Mouse (Mus musculus): ENCODE measurements around the gene 6430628N08Rik.

6430628N08Rik gene

DNA sequence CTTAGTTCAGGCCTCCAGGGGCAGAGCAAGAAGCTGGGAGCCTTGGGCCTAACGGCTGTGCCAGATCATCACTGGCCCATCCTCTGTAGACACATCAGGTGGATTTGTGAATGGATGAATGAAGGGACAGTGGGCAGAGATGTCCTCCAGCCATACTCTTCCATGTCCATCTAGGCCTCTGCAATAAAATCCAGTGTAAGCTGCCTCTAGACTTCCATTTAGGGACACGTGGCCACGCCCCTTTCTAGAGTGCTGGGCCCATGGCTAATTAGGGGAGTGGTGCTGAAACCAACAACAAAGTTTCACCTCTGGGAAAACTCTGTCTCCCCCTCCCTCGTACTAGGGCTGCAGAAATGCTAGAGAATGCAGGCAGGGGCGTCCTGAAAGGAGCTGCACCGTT, 399 bp upstream of the 6430628N08Rik start:
- no peak for DNase-seq

DNA sequence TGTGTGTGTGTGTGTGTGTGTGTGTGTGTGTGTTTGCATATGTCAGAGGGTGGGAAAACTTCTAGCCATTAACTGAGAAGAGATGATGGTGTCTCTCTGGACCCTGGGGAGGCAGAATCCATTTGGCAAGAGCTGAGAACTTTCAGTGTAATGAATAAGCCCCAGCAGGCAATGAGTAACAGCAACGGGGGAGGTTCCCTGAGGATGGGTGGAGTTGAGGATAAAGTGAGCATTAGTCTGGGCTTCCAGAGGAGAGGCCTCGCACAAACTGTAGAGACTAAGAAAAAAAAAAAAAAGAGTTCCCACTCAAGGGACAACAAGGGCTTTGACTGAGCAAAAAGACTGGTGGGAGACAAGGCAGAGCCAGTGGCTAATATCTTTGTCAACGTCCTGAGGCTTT, 3.8 kb downstream of the 6430628N08Rik start:
- no peak for DNase-seq

DNA sequence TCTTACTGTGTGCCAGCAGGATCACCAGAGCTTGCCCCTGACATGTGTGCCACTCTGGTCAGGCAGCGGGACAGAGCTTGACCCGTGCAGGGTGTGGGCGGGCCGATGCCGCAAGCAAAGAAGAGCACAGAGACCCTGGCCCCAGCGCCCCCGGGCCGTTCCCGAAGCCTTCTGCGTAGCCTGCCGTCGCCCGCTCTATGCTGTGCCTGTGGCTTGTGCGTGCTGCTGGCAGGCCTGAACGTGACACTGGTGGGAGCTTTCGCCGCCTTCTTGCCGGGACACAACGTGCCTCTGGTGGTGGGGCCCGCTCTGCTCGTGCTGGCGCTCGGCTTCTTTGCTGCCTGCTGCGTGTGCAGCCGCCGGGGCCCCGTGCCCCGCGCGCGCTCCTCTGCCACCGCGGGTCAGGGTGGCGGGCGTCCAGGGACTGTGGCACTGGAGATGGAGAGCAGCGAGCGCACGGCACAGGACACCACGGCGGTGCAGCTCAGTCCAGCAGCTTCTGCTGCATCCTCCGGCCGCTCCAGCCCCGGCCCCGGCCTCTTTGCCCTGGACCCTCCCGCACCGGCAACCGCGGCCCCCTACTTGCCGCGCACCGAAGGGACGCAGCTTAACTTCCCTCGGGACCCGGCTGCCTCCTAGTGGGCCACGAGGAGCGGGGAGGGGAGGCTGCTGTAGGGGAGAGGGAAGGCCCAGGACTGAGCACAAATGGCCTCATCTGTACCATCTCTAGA, 7.6 kb downstream of the 6430628N08Rik start:
- DNase-seq, result no peak

DNA sequence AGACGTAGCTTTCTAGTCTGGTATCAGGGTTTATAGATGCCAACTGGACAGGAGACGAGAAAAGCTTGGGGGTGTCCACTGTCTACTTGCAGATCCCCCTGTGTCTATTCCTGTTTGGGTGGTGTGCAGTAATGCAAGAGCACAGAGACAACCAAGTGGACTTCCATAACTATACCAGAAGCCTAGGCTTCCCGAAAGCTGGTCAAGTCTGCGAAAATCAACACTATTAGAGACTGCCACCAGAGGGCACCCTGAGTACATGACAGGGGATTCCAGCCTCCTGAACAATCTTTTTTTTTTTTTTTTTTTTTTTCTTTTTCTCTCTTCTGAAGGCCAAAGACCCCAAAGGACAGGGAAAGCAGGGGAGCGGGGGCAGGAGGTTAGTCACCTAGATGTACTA, 12.4 kb downstream of the 6430628N08Rik start:
- DNase-seq, result peak; percentile 67 to 74

DNA sequence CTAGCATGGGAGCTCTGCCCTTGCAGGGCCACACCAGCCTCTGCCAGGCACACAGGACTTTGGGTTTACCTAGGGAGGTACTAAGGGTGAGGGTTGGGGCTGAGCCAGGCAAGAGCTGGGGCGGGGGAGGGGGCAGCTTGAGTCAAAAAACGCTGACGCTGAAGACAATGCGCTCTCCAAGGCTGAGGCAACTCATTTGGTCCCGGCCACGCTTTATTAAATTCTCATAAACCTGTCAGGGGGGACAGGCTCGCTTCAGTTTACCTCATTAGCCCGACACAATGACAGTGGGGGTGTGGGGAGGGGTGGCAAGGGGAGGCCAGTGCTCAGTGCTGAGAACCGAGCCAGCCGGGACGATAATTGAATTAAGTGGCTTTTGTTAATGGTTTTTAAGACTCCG, 13.9 kb downstream of the 6430628N08Rik start:
- no peak for DNase-seq

DNA sequence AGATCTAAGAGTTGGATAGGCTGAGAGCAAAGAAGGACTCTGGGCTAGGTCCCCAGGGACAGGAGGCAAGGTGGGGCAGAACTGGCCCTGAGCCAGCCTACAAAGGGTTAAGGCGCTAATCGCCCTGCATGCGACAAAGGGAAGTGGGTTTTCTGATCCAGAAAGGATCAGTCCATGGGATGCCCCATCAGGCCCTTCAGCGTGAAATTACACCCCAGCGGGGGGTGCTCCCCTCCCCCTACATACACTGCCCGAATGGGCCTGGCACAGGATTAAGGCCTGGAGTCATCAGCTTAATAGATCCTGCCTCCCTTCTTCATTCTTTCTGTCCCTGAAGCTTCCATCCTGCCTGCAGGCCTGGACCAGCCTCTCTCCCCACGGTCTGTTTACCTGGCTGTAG, 15.2 kb downstream of the 6430628N08Rik start:
- no peak for DNase-seq

DNA sequence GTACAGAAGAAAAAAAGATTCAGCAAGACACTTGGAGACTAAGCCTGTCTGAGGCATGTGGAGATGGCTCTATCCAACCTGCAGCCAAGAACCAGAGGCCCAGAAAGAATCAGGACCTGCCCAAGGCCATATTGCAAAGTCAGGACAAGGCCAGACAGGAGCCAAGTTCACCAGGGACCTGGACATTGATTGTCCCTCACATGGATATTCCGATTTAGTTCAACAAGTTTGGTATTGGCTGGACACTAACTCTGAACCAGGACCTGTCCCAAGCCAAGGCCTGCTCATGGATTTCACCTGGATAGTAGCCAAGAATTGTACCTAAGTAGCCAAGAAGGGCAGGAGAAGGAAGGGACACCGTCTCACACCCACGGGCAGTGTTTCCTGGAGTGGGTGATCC, 16.3 kb downstream of the 6430628N08Rik start:
- DNase-seq, result no peak

DNA sequence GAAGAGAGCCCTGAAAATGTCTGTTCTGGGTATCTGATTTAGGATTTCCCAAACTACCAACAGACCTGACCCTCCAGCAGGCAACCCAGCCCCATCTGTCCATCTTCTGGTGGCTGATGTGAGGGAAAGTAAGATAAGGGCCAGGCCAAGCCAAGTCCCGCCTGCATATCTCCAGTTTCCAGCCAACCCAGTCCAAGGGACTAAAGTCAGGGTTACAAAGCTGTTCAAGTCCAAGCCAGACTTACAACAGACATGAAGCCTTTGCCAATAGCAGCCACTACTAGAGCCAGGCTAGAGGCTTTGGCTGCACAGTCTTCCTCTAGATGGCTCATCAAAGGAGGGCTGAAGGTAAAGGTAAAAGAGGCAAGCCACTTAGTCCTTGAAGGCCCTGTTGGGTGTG, 17.5 kb downstream of the 6430628N08Rik start:
- DNase-seq, result no peak

DNA sequence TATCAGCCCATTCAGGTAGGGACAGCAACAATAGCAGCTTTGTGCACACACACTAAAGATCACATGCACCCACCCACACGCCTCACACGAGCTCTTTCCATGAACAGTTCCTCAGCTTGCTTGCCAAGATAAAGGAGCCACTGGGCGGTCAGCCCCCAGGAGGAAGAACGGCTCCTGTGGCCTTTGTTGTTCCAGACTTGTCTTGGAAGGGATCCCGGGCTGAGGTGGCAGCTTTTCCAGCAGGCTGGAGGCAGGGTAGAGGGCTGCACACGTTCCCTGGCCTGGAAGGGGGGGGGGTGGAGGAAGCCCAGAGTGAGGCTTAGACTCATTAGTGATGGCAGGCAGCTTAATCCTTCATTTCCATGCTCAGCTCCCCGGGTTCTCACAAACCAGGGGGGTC, 18.2 kb downstream of the 6430628N08Rik start:
- peak in 1 of 2 experiments; percentile 28 for DNase-seq

DNA sequence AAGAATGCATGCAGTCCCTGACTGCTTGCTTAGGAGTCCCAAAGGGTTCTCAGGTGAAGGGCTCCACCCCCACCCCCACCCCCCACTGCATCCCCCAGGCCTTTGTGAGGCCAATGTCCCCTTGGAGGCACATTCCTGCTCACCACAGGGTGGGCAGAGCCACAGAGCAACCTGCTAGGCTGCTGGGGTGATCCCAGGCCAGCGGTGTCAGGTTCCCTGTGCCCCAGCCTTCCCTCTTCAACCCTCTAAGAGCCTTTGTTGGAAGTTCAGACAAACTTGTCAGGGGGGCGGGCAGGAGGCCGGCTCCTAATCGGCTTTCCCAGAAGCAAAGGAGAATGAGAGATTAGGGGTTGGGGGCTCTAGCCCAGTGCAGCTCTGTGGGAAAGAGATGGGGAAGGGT, 21.1 kb downstream of the 6430628N08Rik start:
- peak in 1 of 2 experiments; percentile 14 for DNase-seq

DNA sequence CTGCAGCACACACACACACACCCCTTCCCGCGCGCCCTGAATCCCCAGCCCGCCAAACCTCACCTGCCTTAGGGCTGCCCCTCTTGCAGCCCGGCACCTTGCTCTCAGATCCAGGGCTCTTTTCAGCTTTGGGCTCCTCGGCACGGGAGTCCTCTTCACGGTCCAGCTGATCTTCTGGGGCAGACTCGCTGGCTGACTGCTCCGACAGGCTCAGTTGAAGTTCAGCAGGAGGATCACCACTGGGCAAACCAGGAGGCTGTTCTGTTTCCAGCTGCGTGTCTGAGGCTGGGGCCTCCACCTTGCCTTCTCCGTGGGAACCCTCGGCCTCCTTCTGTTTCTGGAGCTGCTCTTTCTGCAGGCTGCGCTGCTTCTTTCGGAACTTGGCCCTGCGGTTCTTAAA, 29.4 kb downstream of the 6430628N08Rik start:
- DNase-seq, result no peak

DNA sequence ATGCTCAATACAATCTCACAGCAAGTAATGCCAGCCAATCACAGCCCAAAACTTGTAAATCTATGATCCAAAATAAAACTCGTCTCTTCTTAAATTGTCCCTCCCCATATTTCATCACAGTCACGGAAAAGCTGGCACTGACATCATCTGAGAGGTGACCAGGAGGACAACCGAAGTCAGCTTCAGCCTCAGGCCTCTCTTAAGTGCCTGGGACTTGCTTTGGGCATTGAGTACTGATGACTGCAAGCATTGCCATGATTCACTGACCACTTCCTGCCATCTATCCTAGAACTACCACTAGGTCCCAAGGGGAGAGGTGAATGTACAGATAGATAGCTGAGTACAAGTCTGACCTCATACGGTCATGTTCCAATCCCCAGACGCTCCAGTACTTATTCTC, 32.2 kb downstream of the 6430628N08Rik start:
- no peak for DNase-seq

DNA sequence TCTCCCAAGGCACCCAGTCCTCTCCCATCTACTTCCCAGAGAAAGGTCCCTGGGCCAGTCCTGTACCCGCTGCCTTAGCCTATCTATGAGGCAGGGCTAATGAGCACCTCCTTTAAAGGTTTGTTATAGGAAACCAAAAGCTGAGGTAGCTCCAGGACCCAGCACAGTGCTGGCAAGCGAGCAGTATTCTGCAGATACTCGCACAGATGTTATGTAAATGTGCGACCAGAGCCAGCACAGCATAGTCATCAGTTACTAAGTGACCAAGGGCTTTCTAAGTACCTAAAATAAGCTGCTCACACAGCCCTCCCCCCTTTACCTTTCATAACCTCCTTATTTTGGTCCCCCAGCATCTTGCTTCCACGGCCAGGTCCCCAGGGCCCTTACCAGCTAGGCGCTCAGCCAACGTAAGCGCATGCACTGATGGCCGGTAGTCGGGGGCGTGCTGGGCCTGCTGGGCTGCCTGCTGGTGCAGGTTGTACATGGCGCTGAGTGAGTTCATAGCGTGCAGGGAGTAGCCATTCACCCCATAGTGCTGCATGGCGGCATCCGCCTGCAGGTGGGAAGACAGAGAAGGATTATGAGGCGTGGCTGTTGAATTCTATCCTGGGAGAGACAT, 32.9 kb downstream of the 6430628N08Rik start:
- DNase-seq, result no peak

DNA sequence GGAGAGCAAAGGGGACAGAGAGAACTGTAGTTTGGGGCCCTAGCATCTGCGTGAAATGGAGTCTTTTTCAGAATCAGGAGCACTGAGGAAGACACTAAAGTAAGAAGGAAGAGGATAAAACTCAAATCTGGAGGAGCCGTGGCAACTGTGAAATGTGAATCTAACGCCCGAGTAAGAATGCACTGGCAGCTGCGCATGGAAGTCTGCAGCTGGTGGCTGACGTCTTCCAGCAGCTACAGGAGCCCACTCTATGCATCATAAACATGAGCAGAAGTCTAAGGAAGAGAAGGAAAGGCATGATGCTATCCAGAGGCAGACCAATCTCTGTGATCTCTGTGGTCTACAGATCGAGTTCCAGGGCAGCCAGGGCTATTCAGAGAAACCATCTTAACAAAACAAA, 37.2 kb downstream of the 6430628N08Rik start:
- DNase-seq, result no peak

DNA sequence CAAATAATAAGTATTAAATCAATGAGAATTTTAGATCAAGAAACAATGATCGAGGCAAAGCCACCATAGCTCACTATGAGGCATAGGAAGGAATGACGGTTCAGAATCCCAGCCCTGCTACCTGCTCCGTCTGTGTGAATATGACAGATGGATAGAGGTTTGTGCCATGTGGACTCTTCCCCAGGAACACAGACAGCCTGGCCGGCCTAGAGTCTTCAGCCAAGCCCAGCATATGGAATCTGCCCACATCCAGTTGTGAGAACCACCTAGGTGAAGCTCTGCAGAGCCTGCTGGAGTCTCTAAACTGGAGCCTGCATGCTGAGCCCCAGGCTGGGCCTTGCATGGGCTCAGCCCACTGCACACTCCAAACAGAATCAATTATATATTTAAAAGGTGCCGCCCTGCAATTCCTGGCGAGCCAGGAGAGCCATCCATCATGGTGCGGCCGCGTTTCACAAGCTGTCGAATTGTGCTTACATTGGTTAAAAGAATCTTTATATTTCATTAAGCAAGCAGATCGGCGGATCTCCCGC, 41.2 kb downstream of the 6430628N08Rik start:
- DNase-seq, result no peak

DNA sequence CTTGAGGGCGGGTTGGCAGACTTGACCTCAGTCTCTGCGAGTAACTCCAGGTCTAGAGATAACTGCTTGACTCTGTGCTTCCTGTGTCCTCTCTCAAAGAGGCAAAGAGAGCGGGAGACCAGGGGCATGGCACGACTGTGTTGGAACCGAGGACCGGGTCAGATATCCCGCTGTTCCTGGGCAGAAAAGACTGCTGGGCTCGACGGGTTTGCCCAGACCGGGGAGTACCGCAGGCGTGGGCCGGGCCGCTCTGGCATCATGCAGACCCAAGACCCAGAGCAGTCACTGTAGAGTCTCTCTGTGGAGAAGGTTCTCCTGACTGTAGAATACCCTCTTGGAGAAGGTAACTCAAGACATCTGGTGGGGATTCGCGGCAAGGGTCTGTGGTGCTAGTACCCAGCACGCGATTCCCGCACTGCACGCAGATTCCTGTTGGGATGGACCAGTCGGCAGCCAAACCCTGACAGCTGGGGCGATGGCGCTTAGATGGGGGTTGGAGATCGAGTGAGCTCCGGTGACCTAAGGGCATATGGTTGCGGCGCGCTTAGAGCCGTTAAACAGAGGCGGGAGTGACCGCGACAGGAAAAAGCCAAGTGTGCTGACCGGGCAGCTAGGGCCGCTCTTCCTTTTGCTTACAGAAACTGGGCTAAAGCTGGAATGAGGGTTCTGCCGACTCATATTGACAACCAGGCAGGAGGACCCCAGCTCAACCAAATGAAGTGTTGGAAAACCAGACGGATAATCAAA, 45.5 kb downstream of the 6430628N08Rik start:
- peak in 1 of 2 experiments; percentile 4 for DNase-seq

DNA sequence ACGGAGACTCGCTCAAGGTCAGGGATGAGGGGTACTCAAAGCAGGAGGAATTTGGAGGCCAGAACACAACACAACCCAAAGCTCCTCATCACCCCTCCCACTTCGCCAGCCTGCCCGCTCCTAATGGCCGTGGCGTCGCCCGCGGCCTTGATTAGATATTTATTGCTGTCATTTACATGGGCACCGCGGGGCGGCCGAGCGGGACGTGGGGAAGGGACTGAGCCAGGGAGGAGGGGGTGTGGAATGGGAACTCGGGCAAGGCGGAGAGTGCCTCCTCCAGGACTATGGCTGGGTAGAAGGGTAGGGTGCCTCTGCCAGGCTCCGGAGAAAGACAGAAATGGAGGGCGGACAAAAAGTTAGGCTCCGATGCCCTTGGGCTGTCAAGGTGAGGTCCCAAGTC, 46.2 kb downstream of the 6430628N08Rik start:
- no peak for DNase-seq

DNA sequence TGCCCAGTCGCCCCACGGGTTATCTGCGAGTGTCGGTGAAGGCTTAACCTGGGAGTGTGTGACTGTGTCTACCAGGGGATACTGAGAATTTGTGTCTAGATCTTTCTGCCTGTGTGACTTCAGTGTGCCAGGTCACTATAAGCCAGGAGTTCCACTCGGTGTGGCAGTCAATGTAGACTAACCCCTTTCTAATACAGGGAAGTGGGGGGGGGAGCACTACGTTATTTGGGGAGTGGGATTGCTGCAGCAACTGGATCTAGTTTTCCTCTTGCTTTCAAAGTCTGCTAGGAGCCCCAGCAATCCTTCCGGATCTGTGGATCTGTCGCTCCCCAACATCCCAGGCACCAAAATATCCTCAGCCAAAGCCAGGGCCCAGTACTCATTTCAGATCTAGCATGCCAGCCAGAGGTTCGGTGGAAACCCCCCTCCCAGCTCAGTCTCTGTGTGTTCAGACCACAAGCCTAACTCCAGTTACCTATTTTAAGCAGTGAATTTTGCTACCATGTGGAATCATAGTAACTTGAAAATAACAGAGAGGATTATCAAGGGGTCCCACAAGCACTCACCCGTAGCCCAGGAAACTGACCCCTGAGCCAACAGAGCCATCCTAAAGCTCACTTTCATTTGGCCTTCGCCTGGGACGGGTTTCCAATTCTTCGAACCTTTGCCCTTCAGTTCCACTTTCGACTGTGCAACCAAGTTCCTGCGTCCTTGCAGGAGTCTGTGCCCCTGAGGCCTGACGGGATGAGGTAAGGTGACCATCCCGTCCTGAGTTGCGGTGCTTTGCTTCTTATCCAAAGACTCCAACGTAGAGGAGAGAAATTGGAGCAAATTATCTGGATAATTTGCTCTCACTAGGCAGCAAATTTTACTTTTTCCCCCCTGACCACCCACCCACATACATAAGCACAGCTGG, 46.9 kb downstream of the 6430628N08Rik start:
- DNase-seq, result no peak

DNA sequence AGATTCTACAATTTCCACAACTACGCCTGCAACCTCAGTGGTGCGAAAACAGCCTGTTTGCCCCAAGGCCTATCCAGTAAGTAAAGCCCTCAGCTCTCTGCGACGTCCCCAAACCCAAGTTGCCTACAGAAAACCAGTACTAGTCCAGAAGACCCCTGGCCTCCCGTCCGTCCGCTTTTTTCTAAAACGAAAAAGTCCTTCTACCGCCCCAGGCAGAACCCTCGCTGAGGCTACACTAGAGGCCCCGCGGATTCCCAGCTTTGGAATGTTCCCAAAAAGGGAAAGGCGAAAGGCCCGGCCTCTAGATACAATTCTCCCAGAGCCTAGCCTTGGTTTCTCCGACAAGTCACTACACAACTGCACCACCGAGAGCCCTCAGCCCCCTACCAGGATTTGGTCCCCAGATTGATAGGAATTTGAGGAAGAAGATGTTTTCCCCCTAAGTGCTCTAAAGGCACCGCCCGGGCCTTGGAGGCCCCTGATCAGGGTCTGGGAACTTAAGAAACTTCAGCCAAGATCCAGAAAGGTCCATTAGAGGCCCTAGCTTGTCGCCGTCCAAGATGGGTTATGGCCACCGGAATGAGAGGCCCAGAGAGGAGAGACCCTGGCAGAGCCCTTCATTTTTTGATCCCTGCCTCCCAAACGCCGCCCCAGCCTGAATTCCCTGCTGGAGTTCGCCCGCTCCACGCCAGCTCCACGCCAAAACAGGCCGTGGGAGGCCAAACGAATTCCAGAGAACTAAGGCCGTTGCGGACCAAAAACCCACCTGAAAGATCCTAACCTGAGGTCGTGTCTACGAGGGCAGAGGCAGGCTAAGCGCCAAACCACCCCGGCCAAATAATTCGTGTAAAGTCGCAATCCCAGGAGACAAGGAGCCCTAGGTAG, 48.1 kb downstream of the 6430628N08Rik start:
- no peak for DNase-seq

DNA sequence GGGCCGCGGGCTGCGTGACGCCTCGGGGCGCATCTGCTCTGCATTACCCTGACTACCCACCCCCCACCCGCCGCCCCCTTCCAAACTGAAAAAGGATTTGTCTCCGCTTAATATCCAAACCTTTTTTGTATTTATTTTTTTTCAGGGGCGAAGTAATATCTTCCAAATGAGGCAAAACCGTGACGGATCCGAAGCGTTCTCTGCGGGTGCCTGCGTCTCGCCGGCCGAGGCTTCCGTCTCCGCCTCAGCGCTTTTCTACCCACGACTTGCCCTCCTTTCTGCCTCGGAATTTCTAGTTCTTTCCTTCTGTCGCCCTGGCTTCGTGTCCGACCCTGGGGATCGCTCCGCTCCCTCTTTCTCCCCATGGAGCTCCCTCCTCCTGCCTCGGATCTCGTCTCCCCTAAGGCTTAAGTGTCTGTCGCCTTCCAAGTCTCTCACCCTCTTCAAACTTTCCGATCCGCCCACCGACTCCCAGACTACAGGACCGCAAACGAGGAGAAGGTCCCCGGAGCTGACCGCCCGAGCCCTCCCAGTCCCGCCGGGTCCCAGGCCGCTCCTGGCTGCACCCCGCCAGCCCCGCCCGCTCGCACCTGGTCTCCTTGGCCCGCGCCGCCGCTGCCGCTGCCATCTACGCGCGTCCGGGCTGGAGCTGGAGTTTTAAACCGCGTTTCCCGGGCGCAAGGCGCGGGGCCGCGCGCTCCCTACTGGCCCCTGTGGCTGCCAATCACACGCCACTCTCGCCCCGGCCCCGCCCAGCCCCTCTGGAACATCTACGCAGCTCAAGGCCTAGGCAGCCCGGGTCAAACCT, 49.0 kb downstream of the 6430628N08Rik start, which contains the start of gene Dmbx1:
Dmbx1 (minus strand) TSS at position 632 of the 808 bp plus-strand sequence.
- DNase-seq, result peak; percentile 26 to 29

DNA sequence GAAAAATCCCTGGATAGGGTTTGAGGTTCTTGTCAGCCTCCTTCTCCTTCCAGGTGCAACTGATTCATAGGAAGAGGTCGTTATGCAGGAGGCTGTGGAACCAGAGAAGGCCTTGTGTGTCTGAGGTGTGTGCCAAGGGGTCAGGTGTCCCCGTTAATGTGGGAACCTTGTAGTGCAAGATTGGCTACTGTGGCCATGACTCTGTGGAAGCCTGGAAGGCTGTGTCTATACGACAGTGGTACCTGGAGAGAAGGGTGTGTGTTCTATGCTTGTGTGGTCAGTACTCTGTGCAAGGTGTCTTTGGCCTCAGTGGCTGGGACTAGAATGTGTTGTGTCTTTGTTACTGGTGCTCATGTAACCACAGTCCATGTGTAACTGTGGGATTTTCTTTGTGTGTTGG, 50.2 kb downstream of the 6430628N08Rik start:
- no peak for DNase-seq

All from lung, adult 18-20 months (tissue).